Mouse (Mus musculus): Measurements from ENCODE around the gene Susd2.

DNA sequence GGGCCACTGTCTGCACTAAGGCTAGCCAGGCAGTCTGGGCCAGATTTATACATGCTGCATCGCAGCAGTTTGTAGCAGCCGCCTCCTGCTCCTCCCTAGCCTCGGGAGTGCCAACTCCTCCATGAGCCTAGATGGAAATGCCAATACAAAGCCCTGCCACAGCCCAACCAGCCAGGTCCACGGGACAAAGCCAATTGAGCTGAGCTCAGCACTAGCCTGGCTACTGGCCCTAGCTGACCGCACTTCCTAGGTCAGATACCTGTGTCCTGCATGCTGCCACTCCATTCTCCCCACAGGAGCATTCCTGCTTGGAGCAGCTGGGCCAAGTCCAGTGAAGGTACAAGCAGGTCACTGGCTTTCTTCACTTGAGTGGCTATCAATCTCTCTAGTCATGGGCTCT lies 34.2 kb upstream of the Susd2 start:
- TF ChIP-seq POLR2A (IDR thresholded peaks at IDR 0.05; ENCODE audit: control insufficient read depth, extremely low read depth, insufficient read depth, low read length, poor library complexity) (no peak), CTCF (IDR thresholded peaks at IDR 0.05; ENCODE audit: borderline replicate concordance, control insufficient read depth, extremely low read depth, insufficient read depth, low read length, poor library complexity) (no peak)
